Mouse (Mus musculus): ENCODE results near the gene Hist1h2bf. TPM values are rescaled to one million over a fixed set of nuclear protein-coding genes. Genes with fewer than 3 reads are reported as not detected.
"Not testable (repeated sequence)": the region's sequence is repeated elsewhere in the genome, so short reads cannot be mapped to it uniquely, and the experiment has no call there.

Gene Hist1h2bf
- total RNA-seq, 2 experiments from 2014 or later, result 34.6 to 44.5 TPM

- not testable (repeated sequence) for DNase-seq
These were observed 2.3 kb downstream of the Hist1h2bf start for GRCm38 (mm10) chr13:23571504-23572217.

GRCm38 (mm10) chr13:23571022-23571503, 2.9 kb downstream of the Hist1h2bf start, which contains the start of the genes Hist1h2ae and Hist1h2bg:
Hist1h2ae (minus strand) TSS chr13:23571220.
Hist1h2bg (plus strand) TSS chr13:23571396.
- peak; percentile 53 for DNase-seq

DNA sequence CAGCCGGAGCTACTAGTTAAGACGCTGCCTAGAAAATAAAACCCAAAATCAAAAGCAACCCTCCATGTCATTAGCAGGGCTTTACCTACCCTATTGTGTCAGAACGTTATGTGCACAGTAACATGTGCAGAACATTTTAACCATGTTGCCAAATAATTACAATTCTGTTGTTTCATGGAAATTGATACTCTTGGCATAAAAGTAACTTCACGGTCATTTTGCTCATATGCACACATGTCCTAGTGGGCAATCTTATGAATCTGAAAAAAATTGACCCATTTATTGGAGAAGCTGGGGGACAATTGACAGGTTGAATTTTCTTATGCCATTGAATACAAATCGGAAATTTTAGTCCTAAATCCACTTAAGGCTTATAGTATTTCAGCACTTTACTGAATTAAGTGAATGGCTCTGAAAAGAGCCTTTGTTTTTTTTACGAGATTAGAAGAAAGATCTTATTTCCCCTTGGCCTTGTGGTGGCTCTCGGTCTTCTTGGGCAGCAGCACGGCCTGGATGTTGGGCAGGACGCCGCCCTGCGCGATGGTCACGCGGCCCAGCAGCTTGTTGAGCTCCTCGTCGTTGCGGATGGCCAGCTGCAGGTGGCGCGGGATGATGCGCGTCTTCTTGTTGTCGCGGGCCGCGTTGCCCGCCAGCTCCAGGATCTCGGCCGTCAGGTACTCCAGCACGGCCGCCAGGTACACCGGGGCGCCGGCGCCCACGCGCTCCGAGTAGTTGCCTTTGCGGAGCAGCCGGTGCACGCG, 3.6 kb downstream of the Hist1h2bf start:
- not testable (repeated sequence) for DNase-seq

DNA sequence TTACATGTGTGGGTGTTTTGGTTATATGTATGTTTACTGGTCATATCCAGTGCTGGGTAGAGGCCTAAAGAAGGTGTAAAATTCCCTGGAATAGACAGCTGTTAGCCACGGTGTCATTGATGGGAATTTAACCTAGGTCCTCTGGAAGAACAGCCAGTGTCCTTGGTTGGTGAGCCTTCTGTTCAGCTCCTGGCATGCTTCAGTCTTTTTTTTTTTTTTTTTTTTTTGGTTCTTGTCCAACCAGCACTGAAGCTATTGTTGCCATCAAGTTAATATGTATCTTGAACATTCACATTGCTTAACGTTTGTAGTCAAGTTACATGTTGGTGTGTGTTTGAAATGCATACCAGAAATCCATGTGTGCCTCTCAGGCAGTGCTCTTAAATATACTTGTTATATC, 9.5 kb downstream of the Hist1h2bf start:
- no peak for DNase-seq

DNA sequence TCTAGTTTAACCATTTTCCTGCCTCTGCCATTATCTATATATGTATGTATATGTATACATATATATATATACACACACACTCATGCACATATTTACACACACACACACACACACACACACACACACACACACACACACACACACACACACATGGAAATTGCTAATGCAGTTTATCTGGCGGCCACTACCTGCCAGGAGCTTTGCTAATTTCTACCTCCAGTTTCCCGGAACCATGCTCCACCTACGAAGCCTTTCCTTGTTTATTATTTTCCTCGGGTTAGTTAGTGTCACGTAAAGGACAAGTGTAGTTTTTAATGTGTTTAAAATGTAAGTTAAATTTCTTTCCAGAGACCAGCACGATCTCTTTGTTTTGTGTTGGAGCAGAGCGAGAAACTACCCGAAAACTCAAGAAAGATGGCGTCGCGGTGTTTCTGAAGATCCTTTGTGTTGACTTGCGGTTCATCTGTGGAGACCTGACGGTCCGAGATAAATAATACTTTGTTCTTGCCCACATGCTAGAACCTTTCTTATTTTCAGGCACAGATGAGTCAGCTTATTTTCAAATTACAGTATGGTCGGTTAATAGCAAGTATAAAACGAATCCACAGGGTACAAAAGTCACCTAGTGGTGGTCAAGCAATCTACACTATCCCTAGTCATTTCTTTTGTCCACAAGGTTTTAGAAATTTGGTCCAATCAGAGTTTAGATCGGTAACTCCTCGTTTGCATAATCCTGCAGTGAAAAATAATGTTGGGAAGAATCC, 11.1 kb downstream of the Hist1h2bf start:
- no peak for DNase-seq

- DNase-seq, result peak; percentile 91 to 92
These were observed 11.9 kb downstream of the Hist1h2bf start, which contains the start of gene Hist1h3e for GRCm38 (mm10) chr13:23561883-23562659. Hist1h3e (minus strand) TSS chr13:23562369.

DNA sequence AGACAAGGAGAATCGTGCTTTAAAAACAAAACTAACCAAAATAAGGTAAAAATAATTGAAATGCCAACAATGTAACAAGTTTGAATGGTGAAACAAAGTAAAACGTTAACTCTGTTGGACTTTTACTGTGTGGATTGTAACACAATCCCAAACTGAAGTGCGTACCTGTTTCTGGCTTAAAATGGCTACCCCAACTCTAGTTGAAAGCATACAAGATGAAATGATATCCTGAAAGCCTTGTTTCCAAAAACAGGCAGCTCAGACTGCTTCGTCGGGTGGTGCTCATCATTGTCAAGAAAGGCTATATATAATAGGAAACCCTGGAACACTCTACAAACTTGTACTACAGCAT, 12.5 kb downstream of the Hist1h2bf start:
- DNase-seq, result not testable (repeated sequence)

DNA sequence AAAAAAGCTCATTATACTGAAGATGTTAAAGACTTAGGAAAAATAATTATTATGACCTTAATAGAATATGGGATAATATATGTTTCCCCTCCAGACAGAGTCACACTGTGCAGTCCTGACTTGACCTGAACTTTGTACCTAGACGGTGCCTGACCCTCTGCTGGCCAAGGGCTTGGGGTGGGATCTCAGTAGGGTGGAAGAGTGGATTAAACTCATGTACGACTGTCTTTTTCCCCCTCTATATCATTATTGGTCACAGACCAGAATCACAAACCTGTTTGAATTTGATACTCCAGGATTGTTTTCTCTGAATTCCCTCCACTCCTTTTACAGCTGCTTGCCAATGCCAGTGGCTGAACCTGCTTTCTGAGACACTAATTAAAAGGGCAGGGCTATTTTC, 13.3 kb downstream of the Hist1h2bf start:
- DNase-seq, result not testable (repeated sequence)

DNA sequence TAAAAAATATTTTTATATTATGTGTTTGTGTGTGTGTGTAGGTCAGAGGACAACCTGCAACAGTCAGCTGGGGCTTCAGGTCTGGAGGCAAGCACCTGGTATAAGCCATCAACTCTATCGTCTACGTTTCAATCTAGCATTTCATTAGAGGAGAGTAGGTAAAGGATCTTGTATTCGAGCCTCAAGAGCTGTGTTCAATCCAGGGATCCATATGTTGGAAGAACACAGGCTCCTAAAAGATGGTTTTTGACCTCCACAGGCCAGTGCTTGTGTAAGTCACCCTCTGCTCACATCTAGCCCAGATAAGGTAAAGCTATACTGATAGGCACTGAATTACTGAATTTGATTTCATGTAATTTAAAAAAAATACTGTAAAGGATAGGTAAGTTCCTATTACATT, 17.1 kb downstream of the Hist1h2bf start:
- no peak for DNase-seq

DNA sequence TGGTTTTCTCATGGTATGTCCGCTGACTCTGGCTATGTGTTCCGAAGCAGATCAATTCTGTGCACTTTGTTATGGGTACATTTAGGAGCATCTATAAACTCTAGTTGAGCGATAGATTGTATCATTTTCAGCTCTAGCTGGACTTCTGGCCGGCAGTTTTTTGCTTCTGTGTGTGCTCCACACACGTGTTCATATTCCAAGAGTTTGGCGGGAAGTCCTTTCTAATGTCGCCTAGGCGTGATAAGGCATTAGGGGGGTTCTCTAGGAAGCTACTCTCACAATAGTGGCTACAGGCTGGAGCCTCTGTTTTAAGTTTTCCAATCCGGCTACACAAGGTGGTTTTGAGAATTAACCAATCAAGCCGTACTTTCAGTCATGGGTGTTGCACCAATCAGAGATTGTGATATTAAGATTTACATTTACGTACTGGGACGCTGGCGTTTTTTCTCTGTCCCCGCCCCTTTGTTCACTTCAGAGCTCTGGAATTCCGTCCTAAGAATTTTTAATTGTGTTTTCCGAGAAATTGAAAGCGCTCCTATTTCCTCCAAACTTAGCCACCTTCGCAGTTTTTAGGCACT, 18.1 kb downstream of the Hist1h2bf start:
- peak; percentile 45 to 61 for DNase-seq

GRCm38 (mm10) chr13:23554925-23555838, 18.8 kb downstream of the Hist1h2bf start:
- DNase-seq, result peak; percentile 80 to 81

DNA sequence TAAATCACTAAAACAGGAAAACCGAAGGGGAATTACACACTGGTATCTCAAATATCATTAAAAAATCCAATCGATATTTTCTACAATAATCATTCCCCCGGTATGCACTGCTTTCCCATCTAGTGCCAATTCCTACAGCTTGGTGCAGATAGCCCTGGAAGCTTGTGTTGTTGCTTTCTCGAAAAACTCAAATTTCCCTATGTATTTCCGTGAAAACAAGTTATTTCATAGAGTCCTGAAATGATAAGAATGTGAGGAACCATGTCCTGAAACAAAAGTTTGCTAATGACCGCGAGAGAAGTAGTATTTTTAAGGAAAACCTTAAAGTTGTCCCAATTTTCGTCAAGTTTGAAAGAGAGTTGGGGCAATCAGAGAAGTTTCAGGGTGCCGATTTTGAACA, 19.6 kb downstream of the Hist1h2bf start:
- no peak for DNase-seq

GRCm38 (mm10) chr13:23552962-23553361, 21.0 kb downstream of the Hist1h2bf start, which contains the start of gene Hist1h1d:
Hist1h1d (plus strand) TSS chr13:23553262.
- DNase-seq, result no peak

- DNase-seq, result no peak
These were observed 21.8 kb downstream of the Hist1h2bf start for GRCm38 (mm10) chr13:23551931-23552914.

DNA sequence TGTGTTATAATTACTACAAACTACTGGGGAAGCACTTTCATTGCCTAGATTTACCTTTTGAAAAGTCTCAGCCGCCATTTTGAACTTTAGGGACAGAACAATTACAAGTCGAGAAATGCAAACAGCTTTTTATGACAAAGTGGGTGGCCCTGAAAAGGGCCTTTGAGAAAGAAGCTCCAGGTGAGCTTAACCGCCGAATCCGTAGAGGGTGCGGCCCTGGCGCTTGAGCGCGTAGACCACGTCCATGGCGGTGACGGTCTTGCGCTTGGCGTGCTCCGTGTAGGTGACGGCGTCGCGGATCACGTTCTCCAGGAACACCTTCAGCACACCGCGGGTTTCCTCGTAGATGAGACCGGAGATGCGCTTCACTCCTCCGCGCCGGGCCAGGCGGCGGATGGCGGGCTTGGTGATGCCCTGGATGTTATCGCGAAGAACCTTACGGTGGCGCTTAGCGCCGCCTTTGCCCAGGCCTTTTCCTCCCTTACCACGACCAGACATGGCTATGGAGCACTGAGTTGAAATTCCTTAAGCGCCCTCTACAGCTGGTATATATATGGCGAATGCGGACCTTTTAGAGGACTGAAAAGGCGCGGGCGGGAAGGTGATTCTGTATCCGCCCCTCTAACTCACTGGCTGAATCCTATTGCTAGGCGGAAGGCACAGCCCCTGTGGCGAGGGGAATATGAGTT, 22.7 kb downstream of the Hist1h2bf start, which contains the start of gene Hist1h4f:
Hist1h4f (minus strand) TSS at position 503 of the 689 bp plus-strand sequence.
- peak; percentile 84 to 86 for DNase-seq

GRCm38 (mm10) chr13:23550761-23551145, 23.2 kb downstream of the Hist1h2bf start:
- DNase-seq, result no peak

GRCm38 (mm10) chr13:23546694-23547093, 27.3 kb downstream of the Hist1h2bf start:
- DNase-seq, result no peak

GRCm38 (mm10) chr13:23544787-23545120, 29.2 kb downstream of the Hist1h2bf start:
- peak in 1 of 2 experiments; percentile 19 for DNase-seq
